Mouse (Mus musculus) gastrocnemius, adult 8-10 months (tissue): Measurements from ENCODE around the gene Mpig6b. TPM values are rescaled to one million over a fixed set of nuclear protein-coding genes. Genes with fewer than 3 reads are reported as not detected.

Source experiments
- DNase-seq, 2 experiments: peaks; one replicate each; pipeline ENCODE4 v3.0.0; 2022; ENCODE audit warnings: low spot score in 2 of 2
- total RNA-seq, 4 experiments: library from RNA; stranded (reverse); gene quantifications; 2 replicates each; pipeline ENCODE4 v1.2.4; 2022

The Mpig6b gene
- total RNA-seq, 4 experiments from 2014 or later = not detected

DNA sequence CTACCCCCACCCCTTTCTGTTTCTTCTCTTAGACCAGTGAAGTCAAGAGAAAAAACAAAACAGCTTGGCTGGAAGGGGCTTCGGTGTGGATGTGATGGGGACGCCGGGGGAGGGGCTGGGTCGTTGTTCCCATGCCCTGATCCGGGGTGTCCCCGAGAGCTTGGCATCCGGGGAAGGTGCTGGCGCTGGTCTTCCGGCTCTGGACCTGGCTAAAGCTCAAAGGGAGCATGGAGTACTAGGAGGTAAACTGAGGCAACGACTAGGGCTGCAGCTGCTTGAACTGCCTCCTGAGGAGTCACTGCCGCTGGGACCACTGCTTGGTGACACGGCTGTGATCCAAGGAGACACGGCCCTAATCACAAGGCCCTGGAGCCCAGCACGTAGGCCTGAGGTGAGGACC lies 5.9 kb downstream of the Mpig6b start:
- DNase-seq = no peak

DNA sequence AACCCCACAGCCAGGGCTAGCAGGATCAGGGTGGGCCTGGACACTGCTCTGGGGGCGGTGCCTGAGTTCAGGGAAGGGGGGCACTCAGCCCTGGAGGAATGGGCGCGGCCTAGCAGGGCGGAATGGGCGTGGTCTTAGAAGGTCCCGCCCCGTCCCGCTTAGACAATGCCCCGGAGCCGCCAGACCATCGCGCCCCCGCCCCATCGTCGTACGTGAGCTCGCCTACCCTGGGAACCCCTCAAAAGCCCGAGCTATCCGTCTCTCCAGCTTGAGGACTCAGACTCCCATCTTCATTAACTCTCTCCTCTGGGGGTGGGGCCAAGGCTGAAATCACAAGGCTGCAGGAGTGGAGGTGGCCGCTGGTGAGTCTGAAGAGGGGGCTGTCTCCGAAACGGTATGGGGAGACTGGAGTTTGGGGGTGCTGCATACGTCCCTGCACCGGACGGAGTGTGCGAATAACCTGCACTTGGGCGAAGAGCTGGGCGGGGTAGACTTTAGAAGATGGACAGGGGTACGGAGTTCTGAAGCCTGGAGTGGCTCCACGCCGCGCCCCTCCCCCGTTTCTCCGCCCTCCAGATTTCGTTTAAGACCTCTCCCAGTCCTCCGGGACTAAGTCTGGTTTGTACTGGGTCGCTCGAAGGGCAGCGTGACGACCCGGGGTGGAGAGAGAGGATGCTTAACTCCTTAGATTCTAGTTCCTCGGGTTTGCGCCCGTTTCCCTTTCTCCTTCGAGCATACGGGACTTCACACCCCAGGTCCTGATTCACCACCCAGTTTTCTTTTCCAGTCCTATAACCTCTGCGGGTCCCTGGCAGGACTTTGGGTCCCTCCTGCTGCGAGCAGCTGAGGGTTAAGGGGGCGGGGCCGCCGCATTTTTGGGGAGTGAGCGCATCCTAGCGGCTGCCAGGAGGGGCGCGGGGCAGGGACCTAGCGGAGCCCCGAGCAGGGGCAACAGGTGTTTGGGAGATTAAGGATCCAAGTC lies 6.8 kb downstream of the Mpig6b start, which contains the start of gene Ddah2:
TSS of gene Ddah2 (plus strand) at position 125 of the 982 bp plus-strand sequence.
- DNase-seq = peak; percentile 83 to 87

DNA sequence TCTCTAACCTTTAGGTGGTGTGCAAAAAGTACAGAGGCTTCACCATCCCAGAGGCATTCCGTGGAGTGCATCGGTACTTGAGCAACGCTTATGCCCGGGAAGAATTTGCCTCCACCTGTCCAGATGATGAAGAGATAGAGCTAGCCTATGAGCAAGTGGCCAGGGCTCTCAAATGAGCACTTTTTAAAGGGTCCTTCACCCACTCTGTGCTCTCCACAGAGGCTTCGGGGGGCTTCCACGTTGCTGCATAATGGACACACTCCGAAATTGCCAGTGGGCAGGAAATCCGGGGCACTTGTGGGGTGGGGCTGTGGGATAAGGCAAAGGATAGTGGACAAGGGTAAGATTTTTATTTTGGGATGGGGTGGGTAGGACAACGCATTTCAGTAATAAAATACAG lies 7.7 kb downstream of the Mpig6b start:
- no peak for DNase-seq

GRCm38 (mm10) chr17:35057090-35057489 lies 8.9 kb downstream of the Mpig6b start:
- no peak for DNase-seq

- DNase-seq = no peak
Observed at GRCm38 (mm10) chr17:35055691-35056495, 10.1 kb downstream of the Mpig6b start.

GRCm38 (mm10) chr17:35052271-35052798 lies 13.6 kb downstream of the Mpig6b start:
- no peak for DNase-seq

GRCm38 (mm10) chr17:35051156-35052086 lies 14.6 kb downstream of the Mpig6b start:
- DNase-seq = peak in 1 of 2 experiments; percentile 43

GRCm38 (mm10) chr17:35050126-35050750 lies 15.7 kb downstream of the Mpig6b start:
- DNase-seq = peak; percentile 37 to 53

DNA sequence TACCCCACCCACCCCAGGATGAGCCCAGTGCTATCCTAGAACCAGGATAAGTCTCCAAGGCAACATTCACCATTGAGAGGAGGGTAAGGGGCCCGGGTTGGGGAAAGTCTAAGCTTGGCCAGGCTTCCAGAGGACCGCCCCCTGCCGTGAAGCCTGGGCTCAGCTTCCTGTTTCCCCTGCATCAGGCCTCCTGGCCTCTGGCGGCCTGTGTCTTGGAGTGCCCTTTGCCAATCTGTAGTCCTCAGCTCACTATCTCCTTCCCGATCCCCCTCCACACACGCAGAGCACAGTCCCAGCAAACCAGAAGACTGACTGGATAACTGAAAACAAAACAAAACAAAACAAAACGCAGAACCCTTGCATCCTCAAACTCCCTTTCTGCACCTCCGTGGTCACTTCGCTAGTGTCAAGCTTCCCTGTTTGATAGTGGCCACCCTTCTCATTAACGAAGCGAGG lies 16.4 kb downstream of the Mpig6b start, which contains the start of gene Clic1:
TSS of gene Clic1 (plus strand) at position 406 of the 456 bp plus-strand sequence.
- no peak for DNase-seq

DNA sequence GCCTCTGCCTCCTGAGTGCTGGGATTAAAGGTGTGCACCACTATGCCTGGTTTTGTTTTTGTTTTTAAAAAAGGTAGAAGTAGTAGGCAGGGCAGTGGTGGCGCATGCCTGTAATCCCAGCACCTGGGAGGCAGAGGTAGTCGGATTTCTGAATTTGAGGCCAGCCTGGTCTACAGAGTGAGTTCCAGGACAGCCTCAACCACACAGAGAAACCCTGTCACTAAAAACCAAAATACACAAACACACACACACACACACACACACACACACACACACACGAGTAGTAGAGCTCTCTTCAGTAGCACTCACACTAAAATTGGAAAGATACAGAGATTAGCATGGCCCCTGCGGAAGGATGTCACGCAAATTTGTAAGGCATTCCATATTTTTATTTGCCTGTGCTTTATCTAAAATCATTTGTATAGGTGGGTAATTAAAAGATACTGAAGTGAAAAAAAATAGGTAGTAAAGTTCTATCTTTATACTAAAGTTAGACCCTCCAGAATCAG lies 17.0 kb downstream of the Mpig6b start:
- DNase-seq = no peak

DNA sequence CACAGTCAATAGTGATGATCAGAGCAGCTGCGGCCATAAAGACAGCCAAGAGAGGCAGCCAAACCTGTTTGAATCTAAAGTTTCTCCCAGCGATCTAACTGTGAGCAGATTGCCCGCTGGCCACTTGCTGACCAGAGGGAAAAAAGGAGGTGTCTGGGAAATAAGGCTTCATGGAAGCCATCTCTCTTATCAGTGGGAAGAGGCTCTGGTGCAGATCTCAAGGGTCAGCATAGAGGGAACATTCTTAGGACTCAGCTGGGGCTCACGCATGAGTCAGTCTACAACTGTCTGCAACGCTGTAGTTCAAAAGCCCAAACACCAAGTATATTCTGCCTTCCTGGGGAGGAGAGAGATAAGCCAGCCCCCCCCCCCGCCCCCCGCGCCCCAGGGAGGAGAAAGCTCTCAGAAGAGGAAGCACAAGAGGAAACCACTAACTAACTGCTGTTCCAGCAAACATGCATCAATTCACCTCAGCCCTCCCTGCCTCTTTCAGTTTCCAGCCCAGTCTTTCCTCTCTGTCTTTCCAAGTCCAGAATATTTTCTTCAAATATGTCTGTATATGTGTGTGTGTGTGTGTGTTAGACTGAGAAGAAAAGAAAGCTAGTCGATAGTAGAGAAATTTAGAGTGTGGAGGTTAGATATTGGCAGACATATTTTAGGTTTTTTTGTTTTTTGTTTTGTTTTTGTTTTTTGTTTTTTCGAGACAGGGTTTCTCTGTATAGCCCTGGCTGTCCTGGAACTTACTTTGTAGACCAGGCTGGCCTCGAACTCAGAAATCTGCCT lies 17.6 kb downstream of the Mpig6b start:
- DNase-seq = no peak

DNA sequence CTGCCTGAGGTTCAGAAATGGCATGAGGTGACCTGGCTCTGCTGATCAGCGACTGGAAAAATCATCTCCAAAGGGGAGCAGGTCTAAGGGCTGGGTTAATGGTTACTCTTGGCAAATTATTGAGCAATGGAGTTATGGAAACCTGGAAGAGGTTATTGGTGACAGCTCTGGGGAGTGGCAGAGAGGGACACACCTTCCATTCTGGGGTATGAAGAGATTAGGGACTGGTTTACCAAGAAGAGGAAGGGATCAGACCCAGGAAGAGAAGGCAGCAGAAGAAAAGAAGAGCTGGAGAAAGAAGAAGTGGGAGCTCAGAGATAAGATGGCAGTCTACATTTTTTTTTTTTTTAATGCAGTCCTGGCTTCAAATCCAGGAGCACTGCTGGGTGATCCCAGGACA lies 18.3 kb downstream of the Mpig6b start:
- no peak for DNase-seq

DNA sequence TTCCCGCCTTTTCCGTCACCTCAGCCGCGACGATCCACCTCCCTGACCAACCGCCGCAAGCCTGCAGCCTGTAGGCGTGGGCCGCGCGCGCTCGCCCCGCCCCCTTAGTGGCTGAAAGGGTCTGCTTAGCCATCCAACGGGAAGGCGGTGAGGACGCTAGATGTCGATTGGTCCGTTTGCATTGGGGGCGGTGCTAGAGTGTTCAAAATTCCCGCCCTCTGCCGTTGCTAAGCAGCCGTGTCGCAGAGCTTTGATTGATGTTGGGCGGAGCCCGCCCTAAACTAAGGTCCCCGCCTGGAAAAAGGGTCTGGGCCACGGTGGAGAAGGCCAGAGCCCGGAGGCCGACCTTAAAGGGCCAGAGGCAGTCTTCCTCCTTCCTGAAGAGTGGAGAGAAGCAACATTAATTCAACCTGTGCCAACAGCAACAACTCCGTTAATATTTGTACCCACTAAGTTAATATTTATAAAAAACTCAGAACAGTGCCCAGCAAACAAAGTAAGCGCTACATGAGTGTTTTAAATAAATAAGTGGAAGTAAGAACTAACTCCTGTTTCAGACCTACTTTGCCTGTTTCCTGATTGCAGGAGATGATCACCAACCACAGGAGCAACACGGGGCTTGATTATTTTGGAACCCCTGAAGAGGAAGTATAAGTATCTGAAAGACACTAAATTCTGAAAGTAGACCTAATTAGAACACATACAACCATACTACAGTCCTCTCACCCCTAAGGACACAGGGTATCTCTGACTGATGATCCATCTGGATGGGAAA lies 19.1 kb downstream of the Mpig6b start, which contains the start of gene Msh5:
TSS of gene Msh5 (minus strand) at position 65 of the 775 bp plus-strand sequence.
- peak; percentile 92 to 93 for DNase-seq

DNA sequence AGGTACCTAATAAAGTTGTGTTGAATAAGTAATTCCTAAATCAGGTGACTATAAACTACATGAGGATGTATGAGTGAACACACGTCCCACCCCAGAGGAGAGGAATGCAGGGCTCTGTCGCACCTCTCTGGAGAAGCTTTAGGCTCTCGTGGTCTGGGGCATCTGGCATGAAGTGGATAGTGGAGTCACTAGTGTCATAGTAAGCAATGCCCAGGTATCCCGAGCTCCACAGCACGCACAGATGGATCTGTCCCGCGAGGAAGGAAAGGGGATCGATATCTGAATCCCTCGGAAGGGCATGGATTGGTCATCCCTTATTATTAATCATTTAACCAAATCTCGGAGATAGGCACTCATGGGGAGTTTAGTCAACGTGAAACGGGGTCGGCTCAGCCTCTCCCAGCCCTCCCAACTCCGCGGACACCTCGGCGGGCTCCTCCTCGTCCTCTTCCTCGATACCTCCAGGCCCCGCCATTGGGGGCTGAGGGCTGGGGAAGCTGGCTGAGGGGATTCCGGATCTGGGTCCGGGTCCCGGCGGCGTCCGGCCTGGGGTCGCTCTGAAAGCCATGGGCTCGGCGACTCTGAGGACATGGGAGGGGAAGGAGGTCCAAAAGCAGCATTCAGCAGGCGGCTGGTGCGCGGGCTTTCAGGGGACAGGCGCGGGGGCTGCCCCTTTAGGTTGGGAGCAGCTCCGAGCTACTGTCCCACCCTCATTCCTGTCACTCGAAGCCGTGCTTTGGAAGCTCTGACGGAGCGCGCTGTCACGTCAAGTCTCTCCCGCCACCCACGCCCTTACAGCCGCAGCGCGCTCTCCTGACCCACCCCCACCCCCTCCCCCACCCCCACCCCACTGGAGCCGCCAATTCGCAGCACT lies 19.9 kb downstream of the Mpig6b start:
- no peak for DNase-seq

GRCm38 (mm10) chr17:35044904-35045806 lies 20.8 kb downstream of the Mpig6b start:
- no peak for DNase-seq

DNA sequence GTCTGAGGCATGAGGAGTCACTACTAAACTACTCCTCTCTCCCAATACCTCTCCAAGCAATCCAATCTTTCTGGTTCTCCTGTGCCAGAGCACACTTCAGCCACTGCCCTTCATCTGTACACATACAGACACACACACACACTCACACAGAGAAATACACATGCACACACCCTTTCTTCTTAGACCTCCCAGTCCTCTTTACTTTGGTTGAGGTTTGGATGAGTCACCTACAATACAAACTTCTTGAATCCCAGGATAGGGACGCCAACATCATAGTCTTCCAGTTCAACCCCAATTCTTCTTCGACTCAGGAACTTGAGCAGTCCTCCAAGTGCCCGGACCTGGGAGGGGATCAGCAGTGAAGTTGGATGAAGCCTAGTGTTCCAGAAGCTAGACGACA lies 22.2 kb downstream of the Mpig6b start:
- no peak for DNase-seq
